Mouse (Mus musculus): ENCODE measurements around the gene Olfr995.

Gene Olfr995

DNA sequence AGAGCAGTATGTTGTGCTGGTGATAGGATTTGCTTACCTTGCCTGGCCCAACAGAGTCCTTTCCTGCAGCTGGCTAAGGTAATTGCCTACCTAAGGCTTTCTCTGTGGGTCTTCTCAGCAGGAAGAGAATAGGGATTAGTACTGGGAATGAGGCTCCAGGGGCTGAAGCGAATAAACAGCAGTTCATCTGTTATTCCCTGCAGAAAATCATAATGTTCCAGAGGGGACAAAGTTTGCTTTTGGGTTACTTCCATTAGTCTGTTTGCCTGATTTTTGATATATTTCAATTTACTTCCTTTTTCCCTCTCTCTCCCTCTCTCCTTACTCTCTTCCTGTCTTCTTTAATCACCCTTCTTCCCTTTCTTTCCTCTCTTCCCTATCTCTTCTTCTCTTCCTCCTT, at the start of gene Olfr995:
Gene Olfr995, minus strand, starts transcription at position 101 of the 400 bp plus-strand sequence.
- no peak for DNase-seq (ENCODE audit: low read depth, low spot score)

DNA sequence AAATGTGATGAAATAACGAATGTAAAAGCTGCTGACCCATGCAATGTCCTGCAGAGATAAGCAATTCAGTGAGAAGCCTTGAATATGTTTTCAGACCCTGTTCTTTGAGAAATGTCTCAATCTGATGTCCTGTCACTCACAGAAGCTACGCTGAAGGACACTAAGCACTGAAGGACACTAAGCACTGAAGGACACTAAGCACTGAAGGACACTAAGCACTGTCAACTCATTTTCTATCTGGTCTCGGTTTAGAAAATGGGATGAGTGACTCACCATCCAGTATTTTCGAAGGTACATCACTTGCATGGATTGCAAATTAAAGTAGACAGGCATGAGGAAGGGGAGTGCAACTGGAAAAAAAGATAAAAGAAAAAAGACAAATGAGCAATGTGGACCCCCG, 47.0 kb upstream of the Olfr995 start:
- DNase-seq (ENCODE audit: low read depth, low spot score): no peak

DNA sequence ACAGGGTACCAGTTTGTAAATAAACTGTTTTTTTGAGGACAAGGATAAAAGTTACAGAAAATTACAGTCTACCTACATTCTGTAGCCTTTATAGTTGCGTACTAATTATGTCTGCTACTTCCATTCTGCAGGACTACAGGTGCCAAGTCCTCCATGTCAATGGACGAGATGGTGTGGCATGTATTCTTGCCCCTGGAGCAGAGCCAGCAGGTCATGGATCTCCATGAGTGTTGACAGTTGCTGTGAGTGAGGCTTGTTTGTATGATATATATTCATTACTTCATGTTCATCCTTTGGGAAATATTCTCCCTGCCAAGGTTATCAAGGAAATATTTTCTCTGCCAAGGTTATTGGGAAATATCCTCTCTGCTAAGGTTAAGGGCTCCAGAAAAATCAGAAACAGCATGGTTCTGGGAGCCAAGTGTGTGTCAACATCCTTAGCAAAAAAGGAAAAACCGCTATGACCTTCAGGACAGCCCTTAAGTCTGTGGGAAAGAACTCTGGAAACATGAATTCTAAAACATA, 23.4 kb upstream of the Olfr995 start:
- no peak for DNase-seq (ENCODE audit: low read depth, low spot score)

DNA sequence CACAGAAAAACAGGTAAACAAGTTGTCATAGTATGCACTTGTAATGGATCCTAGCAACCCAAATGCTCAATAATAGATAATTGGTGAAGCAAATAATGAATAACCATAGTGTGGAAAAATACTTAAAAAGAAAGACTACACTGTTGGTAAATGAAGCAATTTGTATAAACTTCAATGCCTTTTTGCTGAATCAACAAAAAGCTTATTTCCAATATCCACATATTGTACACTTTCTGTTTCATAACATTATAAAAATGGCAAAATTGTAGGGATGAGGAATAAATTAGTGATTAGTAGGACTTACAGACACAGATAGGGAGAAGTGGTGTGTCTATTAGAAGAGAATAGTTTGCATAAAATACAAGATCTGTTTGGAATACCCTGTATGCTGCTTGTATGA, 893 bp downstream of the Olfr995 start:
- no peak for DNase-seq (ENCODE audit: low read depth, low spot score)

DNA sequence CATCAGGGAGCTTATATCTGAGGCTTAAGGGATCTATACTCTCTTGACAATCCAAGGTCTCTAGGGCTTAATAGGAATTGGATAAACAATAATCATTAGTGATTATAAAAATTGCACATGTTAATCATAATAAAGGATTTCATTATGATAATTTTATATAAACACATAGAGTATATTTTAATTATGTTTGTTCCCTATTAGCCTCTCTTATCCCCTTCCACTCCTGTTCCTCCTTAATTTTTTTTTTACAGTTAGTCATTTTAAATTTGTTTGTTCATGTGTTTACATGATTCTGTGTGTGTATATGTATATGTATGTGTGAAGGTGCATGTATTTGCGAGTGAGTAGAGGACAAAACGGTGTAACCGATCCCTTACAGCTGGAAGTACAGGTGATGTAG, 7.1 kb downstream of the Olfr995 start, which contains the start of gene Olfr994:
Gene Olfr994, minus strand, starts transcription at position 101 of the 400 bp plus-strand sequence.
- no peak for DNase-seq (ENCODE audit: low read depth, low spot score)

DNA sequence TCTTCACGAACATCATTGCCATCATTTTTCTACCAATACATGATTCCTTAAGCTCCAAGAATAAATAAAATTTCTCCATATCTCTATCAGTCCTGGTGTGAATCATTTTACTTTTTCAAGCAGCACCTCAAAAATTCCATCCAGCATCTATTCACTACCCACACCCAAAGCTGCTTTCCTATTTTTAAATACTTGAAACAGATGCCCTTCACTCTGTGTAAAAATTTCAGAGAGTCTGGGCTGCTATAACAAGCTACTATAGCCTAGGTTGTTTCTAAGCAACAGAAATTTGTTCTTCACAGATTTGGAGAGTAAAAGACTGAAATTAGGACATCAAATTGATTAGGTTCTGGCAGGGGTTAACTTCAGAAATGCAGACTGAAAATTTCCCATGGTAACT, 17.5 kb downstream of the Olfr995 start:
- no peak for DNase-seq (ENCODE audit: low read depth, low spot score)

DNA sequence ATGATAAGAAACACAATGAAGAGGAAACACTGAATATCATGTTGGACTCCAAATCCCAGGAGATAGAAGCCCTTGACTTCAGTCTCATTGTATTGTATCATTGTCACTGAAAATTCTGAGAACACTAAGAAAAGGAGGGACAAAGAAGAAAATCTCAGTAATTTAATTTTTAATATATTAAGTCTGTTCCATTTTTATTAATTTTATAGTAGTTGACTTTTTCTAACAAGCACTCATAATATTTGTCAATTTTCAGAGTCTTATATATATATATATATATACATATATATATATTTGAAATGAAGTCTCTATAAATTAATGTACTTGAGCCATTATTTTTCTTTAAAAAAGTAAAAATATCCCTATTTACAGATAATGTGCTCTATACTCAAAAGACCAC, 28.7 kb downstream of the Olfr995 start, which contains the start of gene Olfr993:
Gene Olfr993, minus strand, starts transcription at position 101 of the 400 bp plus-strand sequence.
- no peak for DNase-seq (ENCODE audit: low read depth, low spot score)

DNA sequence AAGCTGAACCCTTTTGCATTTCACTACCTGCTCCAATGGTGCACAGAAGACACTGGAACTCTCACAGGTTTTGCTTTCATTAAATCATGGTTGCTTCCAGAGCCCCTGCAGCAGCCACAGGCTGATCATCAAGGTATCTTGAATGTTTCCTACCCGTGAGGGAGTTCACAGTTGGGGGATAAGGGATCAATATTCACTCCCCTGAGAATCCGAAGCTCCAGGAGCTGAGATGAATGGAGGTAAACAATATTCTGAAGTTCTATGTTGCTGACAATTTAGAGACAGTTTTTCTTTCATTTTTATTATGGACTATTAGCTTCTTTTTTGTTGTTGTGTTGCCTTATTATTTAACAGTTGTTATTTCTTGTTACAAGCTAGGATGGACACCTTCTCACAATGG, 34.1 kb downstream of the Olfr995 start, which contains the start of gene Olfr992:
Gene Olfr992, minus strand, starts transcription at position 101 of the 400 bp plus-strand sequence.
- DNase-seq (ENCODE audit: low read depth, low spot score): no peak
